Mouse (Mus musculus): ENCODE data around the gene Kat8.

GRCm38 (mm10) chr7:127946470-127947023 is 34.2 kb downstream of the Kat8 start, which contains the start of gene Prss36:
- no peak for TF ChIP-seq CTCF (conservative IDR thresholded peaks at IDR 0.05; ENCODE audit: low read length)
- no peak for TF ChIP-seq NANOG (IDR thresholded peaks at IDR 0.05; ENCODE audit: borderline replicate concordance, low read length)
- no peak for TF ChIP-seq POU5F1 (IDR thresholded peaks at IDR 0.05; ENCODE audit: borderline replicate concordance, low read length)

Data from E14TG2a.4 (cell line).